Mouse (Mus musculus) myocyte (in vitro differentiated cells): ENCODE measurements at regions not wholly inside any gene's neighbourhood (a gene's known extent, or its start where the extent isn't known, plus 50 kb on each side); places are given as distances from the start of the nearest gene placed in this dataset.

ENCODE experiments used
- CEBPB ChIP-seq: IDR thresholded peaks from 2 replicates; pipeline ENCODE4 v1.6.1; 2011; ENCODE audit warnings: mild to moderate bottlenecking, moderate library complexity; ENCODE audit not compliant: poor library complexity, insufficient read depth, severe bottlenecking
- MAX ChIP-seq: IDR thresholded peaks from one replicate; pipeline ENCODE4 v1.6.1; 2011; ENCODE audit warnings: low read depth, mild to moderate bottlenecking, control low read depth
- POLR2A ChIP-seq: IDR thresholded peaks from one replicate; pipeline ENCODE4 v1.6.1; 2011; ENCODE audit warnings: low read depth, mild to moderate bottlenecking, control low read depth, moderate library complexity; ENCODE audit not compliant: insufficient read length
- POLR2AphosphoS2 ChIP-seq: IDR thresholded peaks from one replicate; pipeline ENCODE4 v1.6.1; 2011; ENCODE audit warnings: low read depth, control low read depth; ENCODE audit not compliant: insufficient read length
- USF1 ChIP-seq: IDR thresholded peaks from one replicate; pipeline ENCODE4 v1.6.1; 2011; ENCODE audit warnings: low read depth, mild to moderate bottlenecking, control low read depth, moderate library complexity

DNA sequence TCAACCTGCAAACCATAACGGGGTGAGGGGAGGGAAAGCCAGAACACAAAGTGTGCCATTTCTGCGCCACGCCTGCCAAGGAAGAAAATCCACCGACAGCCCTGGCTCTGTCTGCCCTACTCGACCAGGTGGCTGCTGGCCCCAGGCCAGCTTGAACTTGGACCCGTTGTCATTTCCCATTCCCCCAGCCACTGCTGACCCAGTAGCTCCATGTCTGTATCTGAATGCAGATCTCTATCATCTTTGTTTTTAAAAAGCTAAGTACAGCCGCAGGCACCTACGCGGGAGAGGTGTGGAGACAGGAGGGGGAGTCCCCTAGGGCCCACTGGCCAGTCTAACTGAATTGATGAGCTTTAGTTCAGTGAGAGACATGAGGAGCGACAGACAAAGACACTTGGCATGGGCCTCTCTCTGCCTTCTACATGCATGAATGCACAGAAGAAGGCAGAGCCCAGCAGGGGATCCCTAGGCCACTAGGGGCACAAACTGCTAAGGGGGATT lies 439.1 kb downstream of the Prdm2 start:
- TF ChIP-seq MAX = no peak
- no peak for TF ChIP-seq POLR2A
- TF ChIP-seq USF1 = no peak
- TF ChIP-seq CEBPB = no peak
- no peak for TF ChIP-seq POLR2AphosphoS2
